Mouse (Mus musculus) heart, adult 2 months (tissue): ENCODE results near the gene Pde4d.

Experiments
- CTCF ChIP-seq: fragments of 200-600 bp; IDR thresholded peaks from 2 replicates; pipeline ENCODE4 v1.8.1; 2022; ENCODE audit warnings: antibody characterized with exemption, mild to moderate bottlenecking, moderate library complexity
- EP300 ChIP-seq: fragments of 200-500 bp; IDR thresholded peaks from 2 replicates; pipeline ENCODE4 v1.6.1; 2011; ENCODE audit warnings: low read depth, low read length, control low read depth; ENCODE audit not compliant: insufficient read depth
- POLR2A ChIP-seq: fragments of 200-500 bp; IDR thresholded peaks from 2 replicates; pipeline ENCODE4 v1.6.1; 2011; ENCODE audit warnings: mild to moderate bottlenecking, low read depth, low read length, control low read depth; ENCODE audit not compliant: insufficient read depth

- TF ChIP-seq CTCF (no peak), EP300 (no peak), POLR2A (no peak)
Measured at GRCm38 (mm10) chr13:109684985-109685295, 1235.2 kb downstream of the Pde4d start.
